Mouse (Mus musculus) hindbrain, embryonic 13.5 days (tissue): ENCODE data around the gene Nr3c2. TPM values are rescaled to one million over a fixed set of nuclear protein-coding genes. Genes with fewer than 3 reads are reported as not detected.

Source experiments
- ATAC-seq: fragments of 200-750 bp; cut with Nextera tagmentation; 2 replicates; pipeline ENCODE4 v1.8.0; 2017; ENCODE audit warnings: moderate TSS enrichment; ENCODE audit not compliant: low FRiP score
- H3K27ac ChIP-seq: fragments of 300-500 bp; sonication (generic); 2 replicates; pipeline ENCODE4 v1.5.1; 2015; ENCODE audit warnings: inconsistent platforms, mild to moderate bottlenecking, moderate library complexity
- H3K27me3 ChIP-seq: fragments of 300-500 bp; sonication (generic); 2 replicates; pipeline ENCODE4 v1.6.1; 2015; ENCODE audit warnings: mild to moderate bottlenecking, inconsistent platforms
- H3K36me3 ChIP-seq: fragments of 300-500 bp; sonication (generic); 2 replicates; pipeline ENCODE4 v1.6.1; 2015; ENCODE audit warnings: mild to moderate bottlenecking, inconsistent platforms
- H3K4me1 ChIP-seq: fragments of 300-500 bp; sonication (generic); replicated peaks from 2 replicates; pipeline ENCODE4 v1.6.1; 2015; ENCODE audit warnings: inconsistent platforms
- H3K4me2 ChIP-seq: fragments of 300-500 bp; sonication (generic); 2 replicates; pipeline ENCODE4 v1.6.1; 2015; ENCODE audit warnings: inconsistent platforms, mild to moderate bottlenecking, moderate library complexity
- H3K4me3 ChIP-seq: fragments of 300-500 bp; sonication (generic); 2 replicates; pipeline ENCODE4 v1.5.1; 2015; ENCODE audit warnings: mild to moderate bottlenecking, inconsistent platforms
- H3K9ac ChIP-seq: fragments of 300-500 bp; sonication (generic); 2 replicates; pipeline ENCODE4 v1.6.1; 2015; ENCODE audit warnings: mild to moderate bottlenecking, inconsistent platforms
- H3K9me3 ChIP-seq: fragments of 300-500 bp; sonication (generic); 2 replicates; pipeline ENCODE4 v1.6.1; 2016; ENCODE audit warnings: inconsistent platforms
- WGBS: fragments of 180-500 bp; shearing (Covaris S2); methylation state at CpG from one replicate; pipeline ENCODE4 v1.1.7; 2015; 5-methylcytosine and 5-hydroxymethylcytosine counted together
- polyA plus RNA-seq: library from polyadenylated mRNA; unstranded; fragments of >200 nt; fragmentation: Nextera tagmentation; extraction: Ambion mirVana; gene quantifications from 2 replicates; pipeline ENCODE4 v1.2.1, GENCODE M21; 2015

The Nr3c2 gene
- 2.3 and 3.4 TPM in 2 replicates for polyA plus RNA-seq

DNA sequence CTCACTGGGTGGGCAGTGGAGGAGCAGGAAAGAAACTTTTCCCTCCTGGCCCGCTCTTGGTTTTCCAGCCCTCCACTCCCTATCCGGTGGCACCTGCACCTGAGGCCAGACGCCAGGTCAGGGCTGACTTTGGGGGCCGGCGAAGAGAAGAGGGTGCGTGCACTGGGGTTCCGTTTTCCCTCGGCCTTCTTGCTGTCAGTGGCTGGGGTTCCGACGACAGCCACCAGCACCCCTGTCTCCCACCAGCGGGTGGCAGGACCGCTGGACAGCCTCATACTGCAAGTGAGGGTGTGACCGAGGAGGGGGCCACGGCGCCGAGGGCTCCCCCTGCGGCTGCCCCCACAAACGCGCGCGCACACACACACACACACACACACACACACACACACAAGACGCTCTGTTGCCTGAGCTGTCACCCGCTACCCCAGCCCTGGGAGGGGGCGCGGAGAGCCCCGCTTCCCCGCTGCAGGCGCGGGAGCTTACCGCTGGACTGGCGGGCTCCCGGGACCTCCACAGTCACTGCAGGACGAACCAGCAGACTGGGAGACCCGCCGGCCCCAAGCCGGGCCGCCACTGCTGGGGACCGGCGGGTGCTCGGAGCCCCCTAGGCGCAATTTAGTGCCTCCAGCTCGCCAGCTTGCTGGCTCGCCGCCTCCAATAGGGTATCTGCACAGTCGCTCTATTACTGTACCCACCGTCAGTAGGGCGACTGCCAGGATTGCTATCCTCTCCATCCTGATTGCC, at the start of gene Nr3c2:
Gene Nr3c2 (plus strand): TSS at position 32 of the 744 bp plus-strand sequence.
- H3K4me1 ChIP-seq = peaks cover 33% of the 10 kb centered on the region
- no peaks in the 10 kb centered on the region for H3K36me3 ChIP-seq
- peak within 1 kb of the TSS; percentile 79 for H3K9ac ChIP-seq
- H3K4me2 ChIP-seq = peak within 1 kb of the TSS; percentile 100
- H3K9me3 ChIP-seq = no peaks in the 10 kb centered on the region
- WGBS = 0% methylated on average over 35 of the region's 47 CpGs
- peak; percentile 29 for ATAC-seq
- H3K4me3 ChIP-seq = peak within 1 kb of the TSS; percentile 71
- peaks cover 46% of the 10 kb centered on the region for H3K27me3 ChIP-seq
- peak within 1 kb of the TSS; percentile 30; the same call in 1 of the 2 replicates for H3K27ac ChIP-seq

GRCm38 (mm10) chr8:76858534-76858933, 40.7 kb upstream of the Nr3c2 start:
- no peak for ATAC-seq
- Histone ChIP-seq H3K9me3 (no peaks in the 10 kb centered on the region), H3K9ac (no peak overlapping the region), H3K36me3 (no peaks in the 10 kb centered on the region), H3K4me3 (no peak overlapping the region), H3K4me1 (no peaks in the 10 kb centered on the region), H3K27ac (no peak overlapping the region), H3K27me3 (no peaks in the 10 kb centered on the region), H3K4me2 (no peak overlapping the region)
- WGBS = 74% methylated on average over 2 of the region's 2 CpGs

DNA sequence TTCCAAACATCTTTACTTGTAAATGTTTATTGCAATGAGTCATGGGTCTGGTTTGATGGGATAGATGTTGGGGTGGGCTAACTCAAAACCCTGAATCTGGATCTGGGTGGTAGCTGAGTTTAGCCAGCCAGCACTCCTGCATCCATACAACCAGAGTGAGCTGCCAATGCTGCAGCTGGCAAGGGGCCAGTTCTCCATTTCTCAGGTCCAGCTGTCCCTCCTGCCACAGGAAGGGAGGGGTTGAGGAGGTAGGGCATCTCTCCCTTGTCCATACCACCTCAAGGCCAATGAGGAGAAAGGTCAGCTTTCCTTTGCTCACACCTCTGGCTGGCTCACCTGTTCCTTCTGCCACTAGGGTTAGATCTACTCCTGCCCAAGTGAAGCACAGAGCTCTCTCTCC, 39.5 kb upstream of the Nr3c2 start:
- no peak overlapping the region for H3K9ac ChIP-seq
- H3K4me1 ChIP-seq = no peaks in the 10 kb centered on the region
- H3K4me2 ChIP-seq = no peak overlapping the region
- H3K9me3 ChIP-seq = no peaks in the 10 kb centered on the region
- no peak overlapping the region for H3K27ac ChIP-seq
- no peak for ATAC-seq
- no peak overlapping the region for H3K4me3 ChIP-seq
- no peaks in the 10 kb centered on the region for H3K27me3 ChIP-seq
- no peaks in the 10 kb centered on the region for H3K36me3 ChIP-seq

DNA sequence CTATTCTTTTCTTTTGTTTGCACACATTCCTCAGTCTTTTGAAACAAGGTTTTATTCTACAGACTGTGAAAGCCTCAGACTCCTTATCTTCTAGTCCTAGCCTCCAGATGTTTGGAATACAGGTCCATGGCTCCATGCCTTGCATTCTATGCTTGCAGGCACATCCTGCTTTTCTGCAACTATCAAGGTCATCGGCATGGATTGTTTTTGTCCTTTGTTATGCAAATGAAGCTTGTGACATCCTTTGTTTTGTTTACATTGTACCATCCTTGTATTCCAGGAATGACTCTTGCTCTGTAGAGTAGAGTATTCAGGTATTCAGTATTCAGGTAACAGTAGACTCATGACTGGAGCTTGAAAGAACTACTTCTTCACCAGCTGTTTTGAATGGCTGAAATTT, 36.2 kb upstream of the Nr3c2 start:
- Histone ChIP-seq H3K27ac (no peak overlapping the region), H3K9ac (no peak overlapping the region), H3K27me3 (no peaks in the 10 kb centered on the region), H3K4me3 (no peak overlapping the region), H3K36me3 (no peaks in the 10 kb centered on the region), H3K4me2 (no peak overlapping the region), H3K9me3 (no peaks in the 10 kb centered on the region), H3K4me1 (no peaks in the 10 kb centered on the region)
- 83% methylated on average over 1 of the region's 1 CpGs for WGBS
- no peak for ATAC-seq

- H3K4me2 ChIP-seq = no peak overlapping the region
- no peak for ATAC-seq
- no peak overlapping the region for H3K9ac ChIP-seq
- WGBS = 95% methylated on average over 2 of the region's 2 CpGs
- no peaks in the 10 kb centered on the region for H3K36me3 ChIP-seq
- H3K27me3 ChIP-seq = no peaks in the 10 kb centered on the region
- no peaks in the 10 kb centered on the region for H3K9me3 ChIP-seq
- no peaks in the 10 kb centered on the region for H3K4me1 ChIP-seq
- H3K27ac ChIP-seq = no peak overlapping the region
- no peak overlapping the region for H3K4me3 ChIP-seq
These were observed 22.4 kb upstream of the Nr3c2 start for GRCm38 (mm10) chr8:76876809-76877208.

DNA sequence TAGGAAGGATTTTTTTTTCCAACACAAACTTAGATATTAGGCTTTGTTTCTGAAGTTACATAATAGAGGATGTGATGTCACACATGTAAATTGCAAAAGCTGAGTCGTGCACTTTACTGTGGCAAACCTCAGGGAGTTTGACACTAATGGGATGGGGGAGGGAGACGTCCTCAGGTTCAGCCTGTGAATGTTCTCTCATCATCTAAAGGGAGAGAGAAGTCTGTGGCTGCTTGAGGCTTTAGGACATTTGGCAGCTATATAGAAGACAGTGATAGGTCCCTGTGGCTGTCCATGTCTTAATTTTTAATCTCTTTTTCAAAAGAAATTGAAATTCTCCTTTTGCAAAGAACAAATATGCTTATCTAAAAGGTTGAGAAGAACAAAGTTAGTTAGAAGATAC, 2.2 kb upstream of the Nr3c2 start:
- Histone ChIP-seq H3K27me3 (peaks cover 25% of the 10 kb centered on the region), H3K4me1 (peaks cover 25% of the 10 kb centered on the region), H3K27ac (no peak overlapping the region), H3K36me3 (no peaks in the 10 kb centered on the region), H3K9me3 (no peaks in the 10 kb centered on the region), H3K4me2 (no peak overlapping the region), H3K9ac (no peak overlapping the region), H3K4me3 (no peak overlapping the region)
- ATAC-seq = no peak
- WGBS = 0% methylated on average over 2 of the region's 2 CpGs

DNA sequence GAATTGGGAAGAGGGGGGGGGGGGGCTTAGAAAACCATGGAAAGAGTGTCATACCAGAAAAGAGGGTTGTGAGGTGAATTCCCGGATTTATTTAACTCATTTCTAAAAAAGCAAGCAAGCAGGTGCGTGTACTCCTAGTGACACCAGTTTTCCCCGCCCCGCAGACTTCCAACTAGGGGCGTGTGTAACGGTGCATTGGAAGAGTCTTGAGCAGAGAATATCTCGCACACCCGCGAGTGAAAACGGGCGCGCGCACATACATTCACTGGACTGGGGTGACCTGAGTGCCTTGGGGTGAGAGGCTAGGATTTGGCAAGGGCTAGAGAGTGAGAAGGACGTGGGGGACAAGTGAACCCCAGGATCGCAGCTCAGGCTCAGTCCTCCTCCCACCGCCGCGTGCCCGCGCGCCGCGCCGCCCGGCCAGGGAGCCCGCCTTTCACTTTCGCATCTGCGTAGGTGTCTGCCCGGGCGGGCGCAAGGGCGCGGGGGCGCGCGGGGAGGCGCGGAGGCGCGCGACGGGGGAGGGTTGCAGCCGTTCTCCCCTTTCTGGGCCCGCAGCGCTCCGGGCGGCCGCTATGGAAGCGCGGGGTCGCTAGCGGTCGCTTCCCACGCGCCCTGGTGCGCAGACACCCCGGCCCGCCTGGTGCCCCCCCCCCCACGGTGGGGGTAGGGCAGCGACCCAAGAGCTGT, 376 bp upstream of the Nr3c2 start:
- Histone ChIP-seq H3K4me1 (peaks cover 33% of the 10 kb centered on the region), H3K36me3 (no peaks in the 10 kb centered on the region), H3K9ac (peak overlapping the region; percentile 79), H3K27ac (peak overlapping the region; percentile 30; the same call in 1 of the 2 replicates), H3K4me3 (peak overlapping the region; percentile 71), H3K9me3 (no peaks in the 10 kb centered on the region), H3K4me2 (peak overlapping the region; percentile 100), H3K27me3 (peaks cover 42% of the 10 kb centered on the region)
- ATAC-seq = peak; percentile 37
- 1% methylated on average over 47 of the region's 60 CpGs for WGBS

- Histone ChIP-seq H3K9me3 (no peaks in the 10 kb centered on the region), H3K4me2 (peak overlapping the region; percentile 100), H3K36me3 (no peaks in the 10 kb centered on the region), H3K27ac (no peak overlapping the region), H3K9ac (peak overlapping the region; percentile 79), H3K27me3 (peaks cover 54% of the 10 kb centered on the region), H3K4me3 (peak overlapping the region; percentile 71), H3K4me1 (peaks cover 33% of the 10 kb centered on the region)
- ATAC-seq = no peak
- WGBS = under 1% methylated on average over 58 of the region's 58 CpGs
These were observed 1.2 kb downstream of the Nr3c2 start for GRCm38 (mm10) chr8:76900155-76901141.

GRCm38 (mm10) chr8:76901430-76902204, 2.4 kb downstream of the Nr3c2 start:
- no peaks in the 10 kb centered on the region for H3K36me3 ChIP-seq
- no peak overlapping the region for H3K27ac ChIP-seq
- ATAC-seq = peak; percentile 97
- H3K27me3 ChIP-seq = peaks cover 54% of the 10 kb centered on the region
- under 1% methylated on average over 41 of the region's 41 CpGs for WGBS
- H3K4me1 ChIP-seq = peaks cover 33% of the 10 kb centered on the region
- H3K9ac ChIP-seq = peak overlapping the region; percentile 79
- peak overlapping the region; percentile 71 for H3K4me3 ChIP-seq
- no peaks in the 10 kb centered on the region for H3K9me3 ChIP-seq
- peak overlapping the region; percentile 100 for H3K4me2 ChIP-seq

- Histone ChIP-seq H3K27me3 (peaks cover 52% of the 10 kb centered on the region), H3K4me1 (peaks cover 33% of the 10 kb centered on the region), H3K4me2 (peak overlapping the region; percentile 100), H3K36me3 (no peaks in the 10 kb centered on the region), H3K27ac (no peak overlapping the region), H3K4me3 (peak overlapping the region; percentile 71), H3K9me3 (no peaks in the 10 kb centered on the region), H3K9ac (peak overlapping the region; percentile 58)
- under 1% methylated on average over 33 of the region's 35 CpGs for WGBS
- peak; percentile 80 for ATAC-seq
These were observed 3.2 kb downstream of the Nr3c2 start for GRCm38 (mm10) chr8:76902205-76903078.

DNA sequence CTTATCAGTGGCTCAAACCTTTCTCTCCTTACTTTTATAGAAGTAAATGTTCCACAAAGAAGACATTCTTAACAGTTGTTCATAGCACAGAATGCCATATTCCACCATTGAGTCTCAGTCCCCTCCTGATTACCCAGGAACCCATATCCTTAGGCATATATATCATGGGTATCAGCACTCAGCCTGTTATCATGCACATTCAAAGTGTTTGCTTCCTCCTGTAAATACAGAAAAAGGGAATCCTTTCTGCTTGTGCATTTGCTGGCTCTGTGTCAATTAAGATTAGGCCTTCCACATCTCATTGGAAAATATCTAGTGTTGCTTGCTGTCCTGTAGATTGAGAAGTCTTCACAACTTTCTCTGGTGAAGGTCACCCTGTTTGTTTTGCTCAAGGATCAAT, 12.0 kb downstream of the Nr3c2 start:
- H3K27me3 ChIP-seq = no peaks in the 10 kb centered on the region
- ATAC-seq = no peak

More for the DNA sequence above, 12.0 kb downstream of the Nr3c2 start:
- no peaks in the 10 kb centered on the region for H3K9me3 ChIP-seq
- H3K4me1 ChIP-seq = no peaks in the 10 kb centered on the region
- H3K9ac ChIP-seq = no peak overlapping the region
- no peak overlapping the region for H3K27ac ChIP-seq
- H3K4me3 ChIP-seq = no peak overlapping the region
- H3K4me2 ChIP-seq = no peak overlapping the region
- no peaks in the 10 kb centered on the region for H3K36me3 ChIP-seq
